Mouse (Mus musculus): ENCODE data around the gene Sez6l2.

Sez6l2 gene

GRCm38 (mm10) chr7:127009307-127010085 is 59.1 kb downstream of the Sez6l2 start:
- DNase-seq: no peak

GRCm38 (mm10) chr7:127011051-127011450 is 60.7 kb downstream of the Sez6l2 start:
- no peak for DNase-seq

GRCm38 (mm10) chr7:127011717-127012116 is 61.4 kb downstream of the Sez6l2 start:
- DNase-seq: no peak

GRCm38 (mm10) chr7:127012374-127012773 is 62.0 kb downstream of the Sez6l2 start:
- no peak for DNase-seq

- no peak for DNase-seq
Measured at GRCm38 (mm10) chr7:127012845-127013244, 62.5 kb downstream of the Sez6l2 start.

GRCm38 (mm10) chr7:127013385-127013784 is 63.0 kb downstream of the Sez6l2 start:
- no peak for DNase-seq

GRCm38 (mm10) chr7:127014320-127014719 is 64.0 kb downstream of the Sez6l2 start, which contains the start of gene Mvp:
Gene Mvp, minus strand, starts transcription at chr7:127014621.
- peak; percentile 81 to 86 for DNase-seq

- no peak for DNase-seq
Measured at GRCm38 (mm10) chr7:127014993-127015392, 64.6 kb downstream of the Sez6l2 start.

- DNase-seq: peak; percentile 75 to 80
Measured at GRCm38 (mm10) chr7:127016081-127016480, 65.7 kb downstream of the Sez6l2 start.

- no peak for DNase-seq
Measured at GRCm38 (mm10) chr7:127016481-127016485, 65.9 kb downstream of the Sez6l2 start, which contains the start of gene Pagr1b. Gene Pagr1b, minus strand, starts transcription at chr7:127016484.

- no peak for DNase-seq
Measured at GRCm38 (mm10) chr7:127016486-127016938, 66.1 kb downstream of the Sez6l2 start.

GRCm38 (mm10) chr7:127016971-127017949 is 66.9 kb downstream of the Sez6l2 start, which contains the start of gene Pagr1a:
Gene Pagr1a, minus strand, starts transcription at chr7:127017352.
- peak; percentile 98 for DNase-seq

- DNase-seq: no peak
Measured at GRCm38 (mm10) chr7:127017950-127018345, 67.6 kb downstream of the Sez6l2 start.

- DNase-seq: no peak
Measured at GRCm38 (mm10) chr7:127018416-127019305, 68.3 kb downstream of the Sez6l2 start.

- DNase-seq: no peak
Measured at GRCm38 (mm10) chr7:127019306-127019960, 69.1 kb downstream of the Sez6l2 start.

GRCm38 (mm10) chr7:127020031-127020430 is 69.7 kb downstream of the Sez6l2 start:
- no peak for DNase-seq
